Mouse (Mus musculus) small intestine, adult 2 months (tissue): ENCODE measurements at regions not wholly inside any gene's neighbourhood (a gene's known extent, or its start where the extent isn't known, plus 50 kb on each side); places are given as distances from the start of the nearest gene placed in this dataset.

ENCODE experiments used
- CTCF ChIP-seq: fragments of 200-500 bp; IDR thresholded peaks from 2 replicates; pipeline ENCODE4 v1.5.1; 2012; ENCODE audit warnings: low read depth, mild to moderate bottlenecking, control low read depth, inconsistent platforms, low read length, moderate library complexity, mixed read lengths; ENCODE audit not compliant: insufficient replicate concordance, insufficient read length; ENCODE audit errors: extremely low read depth
- POLR2A ChIP-seq: fragments of 200-500 bp; IDR thresholded peaks from 2 replicates; pipeline ENCODE4 v1.6.1; 2012; ENCODE audit warnings: low read depth, mild to moderate bottlenecking, control low read depth, inconsistent platforms, low read length, moderate library complexity

GRCm38 (mm10) chr1:186252551-186252950 is 135.4 kb upstream of the Lyplal1 start:
- TF ChIP-seq POLR2A (no peak), CTCF (no peak)
